Mouse (Mus musculus): ENCODE measurements around the gene Atpaf2. TPM values are rescaled to one million over a fixed set of nuclear protein-coding genes. Genes with fewer than 3 reads are reported as not detected.

Gene Atpaf2
- polyA plus RNA-seq, 1 experiment = 20.3 TPM

DNA sequence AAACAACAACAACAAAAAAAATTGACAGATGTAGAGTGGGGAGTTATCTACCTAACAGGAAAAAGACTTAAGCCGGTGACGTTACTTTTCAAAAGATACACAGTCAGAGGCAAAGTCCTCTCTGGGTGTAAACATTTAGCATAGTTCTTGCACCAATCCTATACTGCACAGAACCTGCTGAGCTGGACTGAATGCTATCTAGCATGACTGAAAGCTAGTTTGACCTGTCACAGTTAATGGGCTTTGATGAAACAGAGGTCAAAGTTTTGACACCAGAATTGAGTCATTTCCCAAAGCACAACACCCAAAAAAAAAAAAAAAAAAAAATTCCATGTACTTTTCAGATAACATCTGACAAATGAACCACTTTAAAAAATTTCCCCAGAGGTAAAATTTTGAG lies 62.3 kb downstream of the Atpaf2 start:
- peaks cover 50% of the 10 kb centered on the region for H3K4me1 ChIP-seq (ENCODE audit: control insufficient read depth, insufficient read depth, low read length)
- TF ChIP-seq POLR2A (IDR thresholded peaks at IDR 0.05; ENCODE audit: borderline replicate concordance, low read depth, low read length) (no peak), CTCF (IDR thresholded peaks at IDR 0.05; ENCODE audit: low read depth, low read length) (no peak)
- no peak overlapping the region for H3K4me3 ChIP-seq (ENCODE audit: insufficient read depth, low read length)
- no peak overlapping the region for H3K27ac ChIP-seq (ENCODE audit: insufficient read depth, low read depth, low read length)

DNA sequence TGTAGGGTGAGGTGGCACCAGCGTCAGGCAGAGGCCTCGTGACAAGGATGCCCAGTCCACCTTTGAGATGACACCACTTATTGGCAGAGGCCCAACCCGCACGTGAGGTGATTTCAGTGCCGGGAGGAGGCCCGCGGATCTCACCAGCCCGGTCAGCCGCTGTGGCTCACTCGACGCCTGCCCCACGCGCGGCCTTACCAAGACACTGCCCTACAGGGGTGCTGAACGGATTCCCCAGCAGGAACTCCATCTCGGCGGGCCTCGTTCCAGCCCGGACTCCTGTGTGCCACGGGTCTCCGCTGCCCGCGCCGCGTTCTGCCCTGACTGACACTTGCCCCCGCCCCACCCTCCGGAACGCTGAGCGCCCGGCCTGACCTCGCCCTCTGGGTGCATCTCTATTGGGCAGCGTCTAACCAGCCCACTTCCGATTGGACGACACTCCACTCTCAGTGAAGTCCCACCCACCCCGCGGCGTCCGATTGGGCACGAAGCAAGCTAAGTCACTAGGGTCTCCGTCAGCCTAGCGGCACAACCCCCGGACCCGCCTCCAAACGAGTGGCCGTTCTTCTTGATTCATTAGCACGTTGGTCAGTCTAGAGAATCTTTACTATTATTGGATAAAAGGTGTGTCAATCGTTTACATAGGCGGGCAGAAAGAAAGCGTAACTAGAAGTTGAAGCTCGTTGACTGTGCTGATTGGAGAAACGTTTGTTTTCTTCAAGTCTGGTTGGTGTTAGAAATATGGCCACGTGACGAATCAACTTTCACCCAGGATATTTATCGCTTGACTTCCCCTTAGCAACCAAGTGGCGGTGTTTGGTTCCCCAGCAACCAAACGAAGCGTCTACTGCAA lies 65.5 kb downstream of the Atpaf2 start, which contains the start of the genes Tom1l2 and Drc3:
TSS of gene Tom1l2 (minus strand) at position 347 of the 853 bp plus-strand sequence.
TSS of gene Drc3 (plus strand) at position 771 of the 853 bp plus-strand sequence.
- TF ChIP-seq POLR2A (IDR thresholded peaks at IDR 0.05; ENCODE audit: borderline replicate concordance, low read depth, low read length) (no peak), CTCF (IDR thresholded peaks at IDR 0.05; ENCODE audit: low read depth, low read length) (no peak)
- Histone ChIP-seq H3K27ac (ENCODE audit: insufficient read depth, low read depth, low read length) (peak within 1 kb of the TSS; percentile 29), H3K4me3 (ENCODE audit: insufficient read depth, low read length) (peak within 1 kb of the TSS; percentile 85), H3K4me1 (ENCODE audit: control insufficient read depth, insufficient read depth, low read length) (peaks cover 25% of the 10 kb centered on the region)

DNA sequence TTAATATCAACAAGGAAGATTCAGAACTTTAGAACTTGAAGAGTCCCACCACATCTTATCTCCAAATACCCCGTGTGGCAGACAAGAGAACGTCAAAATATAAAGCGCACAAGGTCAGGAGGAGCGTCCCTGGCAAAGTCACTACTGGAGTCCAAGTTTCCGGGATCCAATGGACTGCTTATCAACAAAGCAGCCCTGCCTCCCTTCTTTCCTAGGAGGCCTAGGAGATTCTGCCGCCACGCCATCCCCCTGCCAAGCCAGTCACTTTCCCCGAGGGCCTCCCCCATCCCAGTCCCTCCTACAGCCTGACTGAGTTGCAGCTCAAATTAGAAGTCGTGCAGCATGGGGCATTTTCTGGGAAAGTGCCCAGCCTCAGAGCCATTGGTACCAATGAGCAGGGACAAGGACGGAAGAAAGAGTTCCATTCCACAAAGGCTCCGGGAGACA lies 66.3 kb downstream of the Atpaf2 start:
- Histone ChIP-seq H3K4me1 (ENCODE audit: control insufficient read depth, insufficient read depth, low read length) (peaks cover 22% of the 10 kb centered on the region), H3K27ac (ENCODE audit: insufficient read depth, low read depth, low read length) (peak overlapping the region; percentile 29; the same call in 1 of the 2 replicates), H3K4me3 (ENCODE audit: insufficient read depth, low read length) (peak overlapping the region; percentile 85)
- TF ChIP-seq POLR2A (IDR thresholded peaks at IDR 0.05; ENCODE audit: borderline replicate concordance, low read depth, low read length) (no peak), CTCF (IDR thresholded peaks at IDR 0.05; ENCODE audit: low read depth, low read length) (no peak)

DNA sequence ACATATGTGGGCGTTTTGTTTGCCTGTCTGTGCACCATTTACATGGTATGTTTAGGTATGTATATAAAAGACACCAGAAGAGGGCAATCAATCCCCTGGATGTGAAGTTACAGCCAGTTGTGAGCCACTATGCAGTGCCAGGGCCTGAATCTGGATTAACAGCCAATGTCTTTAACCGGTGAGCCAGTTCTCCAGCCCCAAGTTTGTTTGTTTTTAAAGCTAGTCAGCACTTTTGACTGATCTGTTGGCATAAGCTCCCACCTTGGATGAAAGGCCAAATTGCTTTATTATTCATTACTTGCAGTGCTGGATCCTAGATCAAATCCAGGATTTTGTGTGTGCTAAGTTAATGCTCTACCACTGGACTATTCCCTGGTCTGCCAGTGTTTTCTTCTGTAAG lies 66.9 kb downstream of the Atpaf2 start:
- H3K4me1 ChIP-seq (ENCODE audit: control insufficient read depth, insufficient read depth, low read length) = peaks cover 21% of the 10 kb centered on the region
- H3K4me3 ChIP-seq (ENCODE audit: insufficient read depth, low read length) = 0 out of 2 replicates have a peak overlapping the region, but pooled peaks have one; percentile 85
- no peak overlapping the region for H3K27ac ChIP-seq (ENCODE audit: insufficient read depth, low read depth, low read length)
- TF ChIP-seq CTCF (IDR thresholded peaks at IDR 0.05; ENCODE audit: low read depth, low read length) = no peak
- TF ChIP-seq POLR2A (IDR thresholded peaks at IDR 0.05; ENCODE audit: borderline replicate concordance, low read depth, low read length) = no peak

Other genes with a start within 250 kb of the Atpaf2 start
- 41.9 and 49.2 TPM in 2 replicates for gene Srebf1, start 195.9 kb downstream of the Atpaf2 start, polyA plus RNA-seq (2012; ENCODE audit: insufficient read depth, insufficient read length, missing spikeins)
- 18.1 and 20.4 TPM in 2 replicates for gene Tom1l2, start 65.6 kb downstream of the Atpaf2 start, polyA plus RNA-seq (2012; ENCODE audit: insufficient read depth, insufficient read length, missing spikeins)
- gene Drc3, start 65.1 kb downstream of the Atpaf2 start, polyA plus RNA-seq (2012; ENCODE audit: insufficient read depth, insufficient read length, missing spikeins) = 0.72 TPM in 1 of 2 replicates, not detected in the other
- 13.6 and 13.9 TPM in 2 replicates for gene Gid4, start 1.3 kb downstream of the Atpaf2 start, polyA plus RNA-seq (2012; ENCODE audit: insufficient read depth, insufficient read length, missing spikeins)
- 27.7 and 30.8 TPM in 2 replicates for gene Drg2, start 36.1 kb upstream of the Atpaf2 start, polyA plus RNA-seq (2012; ENCODE audit: insufficient read depth, insufficient read length, missing spikeins)
- not detected in 2 replicates for gene Myo15, start 50.9 kb upstream of the Atpaf2 start, polyA plus RNA-seq (2012; ENCODE audit: insufficient read depth, insufficient read length, missing spikeins)
- 39.2 and 40.4 TPM in 2 replicates for gene Alkbh5, start 117.9 kb upstream of the Atpaf2 start, polyA plus RNA-seq (2012; ENCODE audit: insufficient read depth, insufficient read length, missing spikeins)